ENCODE assay signal across 8 mouse cellular contexts in genomic region chr2:80581043-80581711, GRCm38 (mm10). TPM values are rescaled to one million over a fixed set of nuclear protein-coding genes. Genes with fewer than 3 reads are reported as not detected.
DNase-seq lines count a peak whose midpoint lies in the region; ATAC-seq lines count a peak whose summit lies in the region.

Gene Nckap1 (minus strand): TSS chr2:80581380.

- peak within 1 kb of the TSS; percentile 98 for H3K4me3 ChIP-seq in lung, embryonic 15.5 days

- no peaks in the 10 kb centered on the region for H3K36me3 ChIP-seq in lung, embryonic 15.5 days

- H3K4me2 ChIP-seq in lung, embryonic 15.5 days, result peak within 1 kb of the TSS; percentile 69

- no peaks in the 10 kb centered on the region for H3K27me3 ChIP-seq in lung, embryonic 15.5 days

- no peaks in the 10 kb centered on the region for H3K9me3 ChIP-seq in lung, embryonic 15.5 days

- H3K4me1 ChIP-seq in lung, embryonic 15.5 days, result peaks cover 13% of the 10 kb centered on the region

- peak; percentile 86 for ATAC-seq in frontal cortex, adult (ENCODE audit: low TSS enrichment)
- peak; percentile 35 to 71 for ATAC-seq in hematopoietic stem cell, adult 5-6 weeks (replicated peaks in 1 of 2; ENCODE audit: insufficient read depth in 1 of 2, low FRiP score in 2 of 2, low TSS enrichment in 1 of 2, low read depth in 1 of 2, poor library complexity in 2 of 2, severe bottlenecking in 2 of 2)
- peak; percentile 92 for ATAC-seq in lung, embryonic 15.5 days (ENCODE audit: borderline replicate concordance, extremely low read depth, low FRiP score, low TSS enrichment)

- H3K27ac ChIP-seq in lung, embryonic 15.5 days, result peak within 1 kb of the TSS; percentile 99

- peak; percentile 91 for DNase-seq in MN1 (ENCODE audit: low spot score)
- DNase-seq in cerebellum, adult 9-10 months, result peak; percentile 90
- DNase-seq in layer of hippocampus, adult 9-10 months (ENCODE audit: low spot score), result peak; percentile 56
- DNase-seq in ovary, postnatal 14 days (ENCODE audit: low spot score), result peak; percentile 91
- DNase-seq in thymus, postnatal 14 days, result peak; percentile 89

- under 1% methylated on average over 65 of the region's 88 CpGs for WGBS in lung, embryonic 15.5 days

- H3K9ac ChIP-seq in lung, embryonic 15.5 days, result peak within 1 kb of the TSS; percentile 96

RNA-seq across cellular contexts. Expression of gene Nckap1, which starts in this region (rescaled TPM):
- total RNA-seq in hematopoietic stem cell, adult 5-6 weeks (2017), result 7.3 and 12.7 TPM in 2 replicates
- 76.0 and 76.2 TPM in 2 replicates for polyA plus RNA-seq in lung, embryonic 15.5 days (2015; fragmentation: Nextera tagmentation; extraction: Ambion mirVana)

Comparison
In these comparisons a context has a peak if more than half of its experiments do, and no peak if none do; other contexts are left out.
1. Peak in every context shown above with its lines: DNase-seq, ATAC-seq, H3K4me3 ChIP-seq and H3K27ac ChIP-seq.